ENCODE assay signal across 8 mouse cellular contexts in genomic region chr11:55460559-55461018, GRCm38 (mm10). TPM values are rescaled to one million over a fixed set of nuclear protein-coding genes. Genes with fewer than 3 reads are reported as not detected.
DNase-seq lines count a peak whose midpoint lies in the region; ATAC-seq lines count a peak whose summit lies in the region.

No protein-coding gene starts in this region.

- H3K27ac ChIP-seq in heart, embryonic 16.5 days (ENCODE audit: low read length) = peak overlapping the region; percentile 83
- peak overlapping the region; percentile 57; the same call in 1 of the 2 replicates for H3K27ac ChIP-seq in liver, embryonic 11.5 days (ENCODE audit: low read depth, low read length)
- 0 out of 2 replicates have a peak overlapping the region, but pooled peaks have one; percentile 39 for H3K27ac ChIP-seq in neural tube, embryonic 13.5 days (replicated peaks)

- H3K9me3 ChIP-seq in heart, embryonic 16.5 days (replicated peaks; ENCODE audit: control insufficient read depth, low read length) = no peaks in the 10 kb centered on the region
- no peaks in the 10 kb centered on the region for H3K9me3 ChIP-seq in liver, embryonic 11.5 days (ENCODE audit: control insufficient read depth, low read length)
- H3K9me3 ChIP-seq in neural tube, embryonic 13.5 days = no peaks in the 10 kb centered on the region

- peaks cover 14% of the 10 kb centered on the region for H3K4me1 ChIP-seq in heart, embryonic 16.5 days (ENCODE audit: control insufficient read depth, insufficient read depth, low read length)
- H3K4me1 ChIP-seq in liver, embryonic 11.5 days (replicated peaks; ENCODE audit: control insufficient read depth, insufficient read depth, low read length) = peaks cover 28% of the 10 kb centered on the region
- H3K4me1 ChIP-seq in neural tube, embryonic 13.5 days (replicated peaks) = peaks cover 36% of the 10 kb centered on the region

- peak overlapping the region; percentile 84 for H3K4me3 ChIP-seq in heart, embryonic 16.5 days (ENCODE audit: low read length)
- H3K4me3 ChIP-seq in liver, embryonic 11.5 days (ENCODE audit: low read depth, low read length) = peak overlapping the region; percentile 74
- peak overlapping the region; percentile 70 for H3K4me3 ChIP-seq in neural tube, embryonic 13.5 days

- peak overlapping the region; percentile 78 for H3K9ac ChIP-seq in heart, embryonic 16.5 days (ENCODE audit: low read length)
- peak overlapping the region; percentile 75 for H3K9ac ChIP-seq in liver, embryonic 11.5 days (ENCODE audit: low read depth, low read length)
- H3K9ac ChIP-seq in neural tube, embryonic 13.5 days = peak overlapping the region; percentile 83

- no peaks in the 10 kb centered on the region for H3K36me3 ChIP-seq in heart, embryonic 16.5 days (ENCODE audit: control insufficient read depth, insufficient read depth)
- no peaks in the 10 kb centered on the region; the same call in 1 of the 2 replicates for H3K36me3 ChIP-seq in liver, embryonic 11.5 days (ENCODE audit: control insufficient read depth, insufficient read depth, low read length)
- H3K36me3 ChIP-seq in neural tube, embryonic 13.5 days = no peaks in the 10 kb centered on the region

- peak; percentile 38 for DNase-seq in embryo, embryonic 10.5 days (ENCODE audit: low spot score)
- DNase-seq in embryo, embryonic 10 days (ENCODE audit: low spot score) = no peak
- DNase-seq in 416B (ENCODE audit: low read depth) = peak; percentile 71
- DNase-seq in brain, adult 2 months (ENCODE audit: low read depth, low spot score) = peak; percentile 50
- DNase-seq in liver, embryonic 11.5 days (ENCODE audit: low spot score) = no peak
- no peak for DNase-seq in urinary bladder, postnatal 25 days (ENCODE audit: low spot score)

- H3K27me3 ChIP-seq in heart, embryonic 16.5 days (ENCODE audit: control insufficient read depth, insufficient read depth, low read length) = no peaks in the 10 kb centered on the region
- no peaks in the 10 kb centered on the region for H3K27me3 ChIP-seq in liver, embryonic 11.5 days (replicated peaks; ENCODE audit: control insufficient read depth, insufficient read depth, low read length)
- H3K27me3 ChIP-seq in neural tube, embryonic 13.5 days = no peaks in the 10 kb centered on the region

- peak; percentile 43 for ATAC-seq in heart, embryonic 16.5 days (replicated peaks; ENCODE audit: extremely low read depth, insufficient read depth, low FRiP score)
- peak; percentile 50 for ATAC-seq in liver, embryonic 11.5 days (replicated peaks; ENCODE audit: low FRiP score)
- peak; percentile 71 for ATAC-seq in neural tube, embryonic 13.5 days (ENCODE audit: low read depth)

- under 1% methylated on average over 17 of the region's 17 CpGs for WGBS in heart, embryonic 16.5 days
- WGBS in liver, embryonic 11.5 days = 2% methylated on average over 17 of the region's 17 CpGs
- 1% methylated on average over 17 of the region's 17 CpGs for WGBS in neural tube, embryonic 13.5 days

- H3K4me2 ChIP-seq in heart, embryonic 16.5 days (ENCODE audit: low read depth, low read length) = peak overlapping the region; percentile 90
- H3K4me2 ChIP-seq in liver, embryonic 11.5 days = peak overlapping the region; percentile 81
- peak overlapping the region; percentile 84 for H3K4me2 ChIP-seq in neural tube, embryonic 13.5 days

RNA-seq across cellular contexts. Expression of gene Atox1, which starts 0.5 kb away (rescaled TPM):
- 213 and 263 TPM in 2 replicates for polyA plus RNA-seq in heart, embryonic 16.5 days (2015; fragmentation: Nextera tagmentation; extraction: Ambion mirVana)
- polyA plus RNA-seq in liver, embryonic 11.5 days (2014; fragmentation: Nextera tagmentation; extraction: Ambion mirVana) = 243 and 270 TPM in 2 replicates
- 281 and 343 TPM in 2 replicates for polyA plus RNA-seq in neural tube, embryonic 13.5 days (2015; fragmentation: Nextera tagmentation; extraction: Ambion mirVana)

RNA-seq across cellular contexts. Expression of gene G3bp1, which starts 8.9 kb away (rescaled TPM):
- 104 and 106 TPM in 2 replicates for polyA plus RNA-seq in heart, embryonic 16.5 days (2015; fragmentation: Nextera tagmentation; extraction: Ambion mirVana)
- 204 and 223 TPM in 2 replicates for polyA plus RNA-seq in liver, embryonic 11.5 days (2014; fragmentation: Nextera tagmentation; extraction: Ambion mirVana)
- polyA plus RNA-seq in neural tube, embryonic 13.5 days (2015; fragmentation: Nextera tagmentation; extraction: Ambion mirVana) = 111 and 119 TPM in 2 replicates

RNA-seq across cellular contexts. Expression of gene Sparc, which starts 37.6 kb away (rescaled TPM):
- 1,876 and 1,966 TPM in 2 replicates for polyA plus RNA-seq in heart, embryonic 16.5 days (2015; fragmentation: Nextera tagmentation; extraction: Ambion mirVana)
- 300 and 334 TPM in 2 replicates for polyA plus RNA-seq in liver, embryonic 11.5 days (2014; fragmentation: Nextera tagmentation; extraction: Ambion mirVana)
- polyA plus RNA-seq in neural tube, embryonic 13.5 days (2015; fragmentation: Nextera tagmentation; extraction: Ambion mirVana) = 730 and 747 TPM in 2 replicates

Comparison
In these comparisons a context has a peak if more than half of its experiments do, and no peak if none do; other contexts are left out.
1. DNase-seq: peak in embryo, embryonic 10.5 days (single experiment), 416B (single experiment) and brain, adult 2 months (single experiment); none in embryo, embryonic 10 days (single experiment), liver, embryonic 11.5 days (single experiment) and urinary bladder, postnatal 25 days (single experiment).
2. Peak in every context shown above with its lines, with median percentiles within 50 percentile points of each other: ATAC-seq, H3K27ac ChIP-seq, H3K4me2 ChIP-seq, H3K4me3 ChIP-seq and H3K9ac ChIP-seq.